ENCODE assay signal across 17 mouse cellular contexts in the genomic region with DNA sequence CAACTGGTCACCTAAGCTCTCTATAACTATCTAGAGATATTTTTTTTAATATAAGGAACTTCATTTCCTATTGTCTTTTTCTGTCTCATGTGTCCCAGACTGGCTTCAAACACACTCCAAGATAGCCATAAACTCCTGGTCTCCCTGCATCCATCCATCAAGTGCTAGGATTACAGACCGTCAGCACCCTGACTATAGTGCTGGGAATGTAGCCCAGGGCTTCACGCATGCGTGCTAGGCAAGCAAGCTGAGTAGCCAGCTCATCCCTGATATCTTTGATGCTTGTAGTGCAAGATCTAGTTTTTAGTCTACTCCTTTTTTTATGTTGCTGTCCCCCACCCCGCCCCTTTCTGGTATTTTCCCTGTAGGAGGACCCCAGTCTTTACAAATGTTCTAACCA.
"Had no signal": no experiment of that assay in that cellular context is flagged by ENCODE, and none has a peak within 500 bp of the region (broad histone marks: within the 10 kb centered on the region; RNA-seq: fewer than 3 reads in every experiment).

No protein-coding gene starts in this region.

- H3K27me3 ChIP-seq: midbrain, embryonic 12.5 days; neural tube, embryonic 13.5 days; neural tube, embryonic 15.5 days had no signal

- DNase-seq: lung, adult 18-20 months; lung, embryonic 14.5 days; lung, postnatal 10 days; lung, postnatal 4 days; midbrain, embryonic 14.5 days; retina, postnatal 1 day; right cerebral cortex, adult 18-20 months; right cerebral cortex, postnatal 25 days; right cerebral cortex, postnatal 4 days; spleen, adult 18-20 months; thymus, adult 18-20 months; thymus, postnatal 14 days; thymus, postnatal 4 days had no signal

- ATAC-seq: midbrain, embryonic 16.5 days had no signal
